Mouse (Mus musculus): Measurements from ENCODE around the gene Tekt3. TPM values are rescaled to one million over a fixed set of nuclear protein-coding genes. Genes with fewer than 3 reads are reported as not detected.

Gene Tekt3
- polyA plus RNA-seq, 1 experiment, result 122 TPM

DNA sequence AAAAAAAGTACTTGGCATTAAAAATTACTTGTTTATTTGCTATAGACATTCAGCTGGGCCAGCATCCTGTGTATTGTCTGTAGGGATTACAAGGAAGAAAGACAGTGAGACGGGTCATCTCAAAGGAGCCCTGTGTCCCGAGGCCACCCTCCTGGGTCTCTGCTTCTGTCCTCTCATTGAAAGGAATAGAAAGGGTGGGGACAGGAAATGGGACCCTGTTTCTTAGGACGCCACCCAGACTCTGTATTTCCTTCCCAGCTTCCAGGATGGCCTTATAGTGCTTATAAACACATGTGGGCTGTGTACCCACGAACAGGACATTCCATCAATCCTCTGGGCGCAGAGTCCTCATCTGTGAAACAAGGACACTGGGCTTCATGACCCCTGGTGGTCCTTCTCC lies 30.8 kb downstream of the Tekt3 start:
- Histone ChIP-seq H3K27ac (ENCODE audit: control insufficient read depth, insufficient read depth, low read depth, low read length) (no peak overlapping the region), H3K36me3 (ENCODE audit: control insufficient read depth, insufficient read depth, low read length) (no peaks in the 10 kb centered on the region), H3K27me3 (ENCODE audit: control insufficient read depth, insufficient read depth, low read length) (no peaks in the 10 kb centered on the region), H3K4me3 (ENCODE audit: control insufficient read depth, low read depth, low read length) (no peak overlapping the region), H3K4me1 (ENCODE audit: control insufficient read depth, insufficient read depth, low read length) (no peaks in the 10 kb centered on the region; the same call in 1 of the 2 replicates)
- TF ChIP-seq POLR2A (IDR thresholded peaks at IDR 0.05; ENCODE audit: control insufficient read depth, low read depth, low read length) (no peak), CTCF (IDR thresholded peaks at IDR 0.05; ENCODE audit: control insufficient read depth, insufficient read depth, insufficient replicate concordance, low read depth, low read length) (no peak)

DNA sequence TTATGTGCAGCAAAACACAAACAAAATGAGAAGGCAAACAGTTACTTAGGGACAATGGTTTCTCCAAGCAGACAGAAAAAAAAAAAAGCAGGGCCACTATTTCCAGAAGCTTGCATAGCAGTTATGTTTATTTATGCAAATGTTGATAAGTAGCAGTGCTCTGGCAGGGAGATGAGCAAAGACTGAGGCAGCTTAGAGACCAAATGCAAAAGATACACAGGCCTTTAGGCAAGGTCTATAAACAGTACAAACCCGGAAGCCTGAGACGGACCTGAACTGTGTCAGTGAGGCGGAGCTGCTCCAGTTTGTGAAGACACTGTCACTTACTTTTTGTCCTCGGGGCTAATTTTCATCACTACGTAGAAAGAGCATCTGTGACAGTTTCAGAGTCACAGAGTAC lies 32.1 kb downstream of the Tekt3 start:
- no peak for TF ChIP-seq CTCF (IDR thresholded peaks at IDR 0.05; ENCODE audit: control insufficient read depth, insufficient read depth, insufficient replicate concordance, low read depth, low read length)
- TF ChIP-seq POLR2A (IDR thresholded peaks at IDR 0.05; ENCODE audit: control insufficient read depth, low read depth, low read length), result no peak
- H3K4me1 ChIP-seq (ENCODE audit: control insufficient read depth, insufficient read depth, low read length), result no peaks in the 10 kb centered on the region; the same call in 1 of the 2 replicates
- no peaks in the 10 kb centered on the region for H3K27me3 ChIP-seq (ENCODE audit: control insufficient read depth, insufficient read depth, low read length)
- H3K36me3 ChIP-seq (ENCODE audit: control insufficient read depth, insufficient read depth, low read length), result no peaks in the 10 kb centered on the region
- H3K27ac ChIP-seq (ENCODE audit: control insufficient read depth, insufficient read depth, low read depth, low read length), result no peak overlapping the region
- H3K4me3 ChIP-seq (ENCODE audit: control insufficient read depth, low read depth, low read length), result no peak overlapping the region

DNA sequence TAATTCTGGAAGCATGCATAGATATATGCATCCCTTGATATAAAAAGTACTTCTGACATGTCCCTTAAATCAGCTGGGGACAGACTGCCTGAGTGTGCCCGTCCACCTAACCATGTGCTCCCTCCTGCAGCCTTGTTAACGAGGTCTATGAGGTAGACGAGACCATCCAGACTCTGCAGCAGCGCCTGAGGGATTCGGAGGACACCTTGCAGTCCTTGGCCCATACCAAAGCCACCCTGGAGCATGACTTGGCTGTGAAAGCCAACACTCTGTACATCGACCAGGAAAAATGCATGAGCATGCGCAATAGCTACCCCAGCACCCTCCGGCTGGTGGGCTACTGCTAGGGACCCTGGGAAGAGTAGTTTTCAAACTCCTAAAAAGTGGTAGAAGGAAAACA lies 33.0 kb downstream of the Tekt3 start:
- TF ChIP-seq POLR2A (IDR thresholded peaks at IDR 0.05; ENCODE audit: control insufficient read depth, low read depth, low read length) (no peak), CTCF (IDR thresholded peaks at IDR 0.05; ENCODE audit: control insufficient read depth, insufficient read depth, insufficient replicate concordance, low read depth, low read length) (no peak)

DNA sequence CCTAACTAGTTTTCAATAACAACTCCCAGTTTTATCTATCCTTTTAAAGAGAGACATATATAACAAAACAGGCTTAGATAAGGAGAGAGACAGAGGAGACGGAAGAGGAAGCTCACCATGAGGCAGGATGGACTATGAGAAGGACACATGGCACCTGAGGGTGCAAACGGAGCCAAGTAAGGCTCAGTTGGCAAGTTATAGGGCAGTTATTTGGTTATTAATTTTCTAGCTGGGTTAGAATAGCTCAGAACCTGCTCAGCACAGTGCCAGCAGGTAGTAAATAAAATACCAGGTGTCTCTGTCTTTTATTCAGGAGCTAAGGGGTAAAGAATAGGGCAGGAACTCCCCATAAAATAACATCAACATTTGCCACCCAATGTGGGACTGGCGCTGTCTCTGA lies 36.6 kb downstream of the Tekt3 start:
- TF ChIP-seq POLR2A (IDR thresholded peaks at IDR 0.05; ENCODE audit: control insufficient read depth, low read depth, low read length) (no peak), CTCF (IDR thresholded peaks at IDR 0.05; ENCODE audit: control insufficient read depth, insufficient read depth, insufficient replicate concordance, low read depth, low read length) (no peak)
- H3K4me3 ChIP-seq (ENCODE audit: control insufficient read depth, low read depth, low read length), result no peak overlapping the region
- H3K27me3 ChIP-seq (ENCODE audit: control insufficient read depth, insufficient read depth, low read length), result no peaks in the 10 kb centered on the region

More for the DNA sequence above, 33.0 kb downstream of the Tekt3 start:
- no peak overlapping the region for H3K27ac ChIP-seq (ENCODE audit: control insufficient read depth, insufficient read depth, low read depth, low read length)
- H3K27me3 ChIP-seq (ENCODE audit: control insufficient read depth, insufficient read depth, low read length), result no peaks in the 10 kb centered on the region
- H3K4me1 ChIP-seq (ENCODE audit: control insufficient read depth, insufficient read depth, low read length), result no peaks in the 10 kb centered on the region; the same call in 1 of the 2 replicates
- H3K36me3 ChIP-seq (ENCODE audit: control insufficient read depth, insufficient read depth, low read length), result no peaks in the 10 kb centered on the region
- no peak overlapping the region for H3K4me3 ChIP-seq (ENCODE audit: control insufficient read depth, low read depth, low read length)

DNA sequence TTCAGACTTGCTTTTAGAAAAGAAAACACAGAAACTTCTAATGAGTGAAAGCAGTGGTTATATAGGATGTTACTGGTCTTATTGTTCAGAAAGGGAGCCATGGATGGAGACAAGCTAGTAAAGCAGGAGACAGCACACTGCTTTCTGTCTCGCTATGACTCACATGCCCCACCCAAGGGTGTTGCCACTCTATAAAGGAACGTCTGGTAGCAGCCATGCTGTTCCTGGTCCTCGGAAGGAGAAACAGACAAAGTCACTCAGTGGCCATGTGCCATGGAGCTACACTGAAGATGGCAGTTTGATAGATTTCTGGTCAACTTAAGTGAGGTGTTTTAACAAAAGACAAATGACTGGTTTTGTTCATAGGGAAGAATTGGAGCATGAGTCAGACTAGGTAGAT lies 37.9 kb downstream of the Tekt3 start:
- H3K4me1 ChIP-seq (ENCODE audit: control insufficient read depth, insufficient read depth, low read length), result no peaks in the 10 kb centered on the region
- no peaks in the 10 kb centered on the region for H3K27me3 ChIP-seq (ENCODE audit: control insufficient read depth, insufficient read depth, low read length)
- H3K27ac ChIP-seq (ENCODE audit: control insufficient read depth, insufficient read depth, low read depth, low read length), result no peak overlapping the region
- no peak overlapping the region for H3K4me3 ChIP-seq (ENCODE audit: control insufficient read depth, low read depth, low read length)
- no peaks in the 10 kb centered on the region for H3K36me3 ChIP-seq (ENCODE audit: control insufficient read depth, insufficient read depth, low read length)
- TF ChIP-seq CTCF (IDR thresholded peaks at IDR 0.05; ENCODE audit: control insufficient read depth, insufficient read depth, insufficient replicate concordance, low read depth, low read length) (no peak), POLR2A (IDR thresholded peaks at IDR 0.05; ENCODE audit: control insufficient read depth, low read depth, low read length) (no peak)

More for the DNA sequence above, 36.6 kb downstream of the Tekt3 start:
- Histone ChIP-seq H3K4me1 (ENCODE audit: control insufficient read depth, insufficient read depth, low read length) (no peaks in the 10 kb centered on the region), H3K36me3 (ENCODE audit: control insufficient read depth, insufficient read depth, low read length) (no peaks in the 10 kb centered on the region), H3K27ac (ENCODE audit: control insufficient read depth, insufficient read depth, low read depth, low read length) (no peak overlapping the region)

DNA sequence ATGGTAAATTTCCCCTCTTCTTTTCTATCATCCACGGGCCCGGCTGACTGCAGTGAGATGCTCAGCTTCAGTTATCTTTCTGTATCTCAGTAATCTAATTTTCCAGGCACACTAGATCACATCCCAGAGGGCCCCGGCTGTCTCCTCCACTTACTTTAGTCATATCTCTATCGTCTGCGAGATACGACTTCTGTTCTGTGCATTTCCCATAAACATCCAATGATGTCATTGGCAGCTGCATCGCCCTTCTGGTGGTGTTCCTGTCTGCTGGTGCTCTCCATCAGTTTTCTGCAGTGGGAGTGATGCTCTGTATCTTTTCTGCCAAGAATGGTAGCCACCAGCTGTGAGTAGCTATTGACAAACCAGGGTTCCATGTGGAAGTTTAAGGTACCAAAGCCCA lies 41.8 kb downstream of the Tekt3 start:
- H3K36me3 ChIP-seq (ENCODE audit: control insufficient read depth, insufficient read depth, low read length), result no peaks in the 10 kb centered on the region
- H3K27me3 ChIP-seq (ENCODE audit: control insufficient read depth, insufficient read depth, low read length), result no peaks in the 10 kb centered on the region
- no peaks in the 10 kb centered on the region for H3K4me1 ChIP-seq (ENCODE audit: control insufficient read depth, insufficient read depth, low read length)
- TF ChIP-seq POLR2A (IDR thresholded peaks at IDR 0.05; ENCODE audit: control insufficient read depth, low read depth, low read length) (no peak), CTCF (IDR thresholded peaks at IDR 0.05; ENCODE audit: control insufficient read depth, insufficient read depth, insufficient replicate concordance, low read depth, low read length) (no peak)
- H3K4me3 ChIP-seq (ENCODE audit: control insufficient read depth, low read depth, low read length), result no peak overlapping the region
- no peak overlapping the region for H3K27ac ChIP-seq (ENCODE audit: control insufficient read depth, insufficient read depth, low read depth, low read length)

DNA sequence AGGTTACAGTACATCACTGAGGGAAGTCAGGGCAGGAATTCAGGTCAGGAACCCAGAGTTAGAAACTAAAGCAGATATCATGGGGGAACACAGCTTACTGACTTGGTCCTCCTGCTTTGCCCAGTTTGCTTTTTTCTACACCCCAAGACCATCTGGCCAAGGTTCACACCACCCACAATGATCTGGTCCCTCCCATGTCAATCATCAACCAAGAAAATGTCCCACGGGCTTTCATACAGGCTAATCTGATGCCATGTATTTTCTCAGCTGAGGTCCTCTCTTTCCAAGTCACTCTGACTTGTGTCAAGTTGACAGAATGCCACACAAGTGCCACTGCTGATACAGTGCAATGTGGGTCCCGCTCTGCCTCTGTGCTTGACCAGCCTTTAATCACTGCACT lies 42.6 kb downstream of the Tekt3 start:
- H3K4me1 ChIP-seq (ENCODE audit: control insufficient read depth, insufficient read depth, low read length), result no peaks in the 10 kb centered on the region
- no peaks in the 10 kb centered on the region for H3K27me3 ChIP-seq (ENCODE audit: control insufficient read depth, insufficient read depth, low read length)
- no peak overlapping the region for H3K27ac ChIP-seq (ENCODE audit: control insufficient read depth, insufficient read depth, low read depth, low read length)
- no peaks in the 10 kb centered on the region for H3K36me3 ChIP-seq (ENCODE audit: control insufficient read depth, insufficient read depth, low read length)
- no peak overlapping the region for H3K4me3 ChIP-seq (ENCODE audit: control insufficient read depth, low read depth, low read length)
- TF ChIP-seq POLR2A (IDR thresholded peaks at IDR 0.05; ENCODE audit: control insufficient read depth, low read depth, low read length), result no peak

DNA sequence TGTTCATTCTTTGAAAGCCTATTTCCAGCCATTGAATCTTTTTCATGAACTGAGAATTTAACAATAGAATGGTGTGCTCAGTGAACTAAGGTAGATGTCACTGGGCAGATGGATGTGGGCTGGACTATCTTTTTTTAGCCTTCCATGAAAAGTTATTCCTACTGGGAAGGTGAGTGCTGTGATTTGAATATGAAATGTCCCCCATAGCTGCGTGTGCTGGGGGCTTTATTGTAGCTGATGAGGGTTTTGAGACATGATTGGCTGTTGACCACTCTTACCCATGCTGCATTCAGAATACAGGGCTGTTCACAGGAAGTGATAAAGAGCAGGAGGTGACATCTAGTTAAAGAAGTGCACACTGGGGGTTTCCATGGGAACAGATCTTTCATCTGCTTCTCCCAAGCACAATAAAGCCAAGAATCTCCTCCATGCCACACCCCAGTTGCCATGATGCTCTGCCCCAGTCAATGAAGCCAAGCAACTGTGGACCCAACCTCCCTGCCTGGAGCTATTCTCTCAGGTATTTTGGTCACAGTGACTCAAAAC lies 47.8 kb downstream of the Tekt3 start:
- no peak overlapping the region for H3K4me3 ChIP-seq (ENCODE audit: control insufficient read depth, low read depth, low read length)
- TF ChIP-seq POLR2A (IDR thresholded peaks at IDR 0.05; ENCODE audit: control insufficient read depth, low read depth, low read length), result no peak
- TF ChIP-seq CTCF (IDR thresholded peaks at IDR 0.05; ENCODE audit: control insufficient read depth, insufficient read depth, insufficient replicate concordance, low read depth, low read length), result no peak
- H3K27ac ChIP-seq (ENCODE audit: control insufficient read depth, insufficient read depth, low read depth, low read length), result no peak overlapping the region
- H3K27me3 ChIP-seq (ENCODE audit: control insufficient read depth, insufficient read depth, low read length), result no peaks in the 10 kb centered on the region
- H3K36me3 ChIP-seq (ENCODE audit: control insufficient read depth, insufficient read depth, low read length), result no peaks in the 10 kb centered on the region
- H3K4me1 ChIP-seq (ENCODE audit: control insufficient read depth, insufficient read depth, low read length), result no peaks in the 10 kb centered on the region
